Mouse (Mus musculus) forebrain, embryonic 10.5 days (tissue): ENCODE measurements around the gene Zfp335. TPM values are rescaled to one million over a fixed set of nuclear protein-coding genes. Genes with fewer than 3 reads are reported as not detected.
"Not testable (repeated sequence)": the region's sequence is repeated elsewhere in the genome, so short reads cannot be mapped to it uniquely, and the experiment has no call there.

Experiments
- DNase-seq: peaks from one replicate; pipeline ENCODE4 v3.0.0-alpha.2; 2017; ENCODE audit warnings: low spot score; ENCODE audit errors: extremely low spot score
- H3K27ac ChIP-seq: fragments of 300-500 bp; sonication (generic); 2 replicates; pipeline ENCODE4 v1.5.1; 2016; ENCODE audit warnings: mild to moderate bottlenecking
- H3K27me3 ChIP-seq: fragments of 300-500 bp; sonication (generic); 2 replicates; pipeline ENCODE4 v1.6.1; 2016; ENCODE audit warnings: mild to moderate bottlenecking; ENCODE audit not compliant: poor library complexity, severe bottlenecking
- H3K36me3 ChIP-seq: fragments of 300-500 bp; sonication (generic); replicated peaks from 2 replicates; pipeline ENCODE4 v1.6.1; 2016; ENCODE audit warnings: mild to moderate bottlenecking, moderate library complexity
- H3K4me1 ChIP-seq: fragments of 300-500 bp; sonication (generic); 2 replicates; pipeline ENCODE4 v1.6.1; 2016
- H3K4me3 ChIP-seq: fragments of 300-500 bp; sonication (generic); 2 replicates; pipeline ENCODE4 v1.5.1; 2016; ENCODE audit warnings: mild to moderate bottlenecking, moderate library complexity
- H3K9me3 ChIP-seq: fragments of 300-500 bp; sonication (generic); 2 replicates; pipeline ENCODE4 v1.6.1; 2016; ENCODE audit warnings: mild to moderate bottlenecking, moderate library complexity
- WGBS: fragments of 180-500 bp; shearing (Covaris S2); methylation state at CpG from one replicate; pipeline ENCODE4 v1.1.7; 2016; 5-methylcytosine and 5-hydroxymethylcytosine counted together
- polyA plus RNA-seq: library from polyadenylated mRNA; unstranded; fragments of >200 nt; fragmentation: Nextera tagmentation; extraction: Ambion mirVana; gene quantifications from 2 replicates; pipeline ENCODE4 v1.2.1, GENCODE M21; 2016

Zfp335 gene
- polyA plus RNA-seq, 1 experiment from 2014 or later = 16.0 TPM

DNA sequence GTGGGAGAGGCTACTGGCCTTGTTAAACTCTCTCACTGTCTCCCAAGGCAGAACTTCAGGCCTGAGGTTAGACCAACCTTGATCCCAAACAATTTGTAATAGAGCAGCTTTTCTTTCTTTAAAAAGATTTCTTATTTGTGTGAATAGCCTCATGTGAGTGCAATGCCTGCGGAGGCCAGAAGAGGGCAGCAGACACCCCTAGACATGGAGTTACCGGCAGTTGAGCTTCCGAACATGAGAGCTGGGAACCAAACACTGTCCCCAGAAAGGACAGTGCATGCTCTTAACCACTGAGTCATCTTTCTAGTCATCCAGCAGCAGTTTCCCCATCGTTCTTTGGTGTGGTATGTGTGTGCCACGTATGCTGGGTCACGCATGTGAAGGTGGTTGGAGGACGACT is 44.0 kb downstream of the Zfp335 start:
- DNase-seq = no peak
- no peaks in the 10 kb centered on the region for H3K27me3 ChIP-seq
- H3K36me3 ChIP-seq = no peaks in the 10 kb centered on the region
- peaks cover 2% of the 10 kb centered on the region; the same call in 1 of the 2 replicates for H3K4me1 ChIP-seq
- 95% methylated on average over 7 of the region's 7 CpGs for WGBS
- peaks cover 8% of the 10 kb centered on the region; the same call in 1 of the 2 replicates for H3K9me3 ChIP-seq
- H3K4me3 ChIP-seq = no peak overlapping the region
- H3K27ac ChIP-seq = no peak overlapping the region

DNA sequence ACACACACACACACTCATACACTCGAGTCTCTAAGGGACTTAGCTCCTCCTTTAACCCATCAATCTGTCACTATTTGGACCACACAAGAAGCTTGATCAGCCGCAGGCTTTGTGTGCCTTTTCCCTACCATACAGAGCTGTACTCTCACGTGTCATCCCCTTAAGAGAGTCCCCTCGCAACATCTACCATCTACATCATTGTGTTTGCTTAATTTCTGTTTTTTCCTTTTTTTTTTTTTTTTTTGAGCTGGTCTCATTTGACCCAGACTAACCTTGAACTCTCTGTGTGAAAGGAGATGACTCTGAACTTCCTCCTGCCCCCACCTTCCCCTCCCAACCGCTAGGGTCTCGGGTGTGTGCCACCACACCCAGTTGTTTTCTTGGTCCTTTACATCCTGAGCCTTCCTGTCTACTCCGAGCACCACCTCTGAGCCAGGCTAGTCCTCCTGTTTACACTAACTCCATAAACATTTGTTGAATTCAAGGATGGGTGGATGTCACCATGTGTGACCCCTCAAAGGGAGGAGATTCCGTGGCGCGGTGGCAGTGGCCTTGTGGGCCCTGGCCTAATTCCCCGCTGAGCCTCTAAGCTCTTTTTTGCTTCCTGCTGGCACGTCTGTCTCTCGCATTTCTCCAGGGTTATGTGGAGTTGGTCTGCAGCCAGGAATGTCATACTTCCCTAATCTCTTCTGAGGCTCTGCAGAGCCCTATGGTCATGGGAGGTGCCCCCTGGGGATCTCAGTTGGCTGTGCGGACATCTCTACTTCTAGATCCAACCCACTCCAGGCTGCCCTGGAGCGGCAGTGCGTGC is 44.6 kb downstream of the Zfp335 start:
- Histone ChIP-seq H3K4me3 (no peak overlapping the region), H3K27ac (no peak overlapping the region), H3K9me3 (peaks cover 8% of the 10 kb centered on the region; the same call in 1 of the 2 replicates), H3K4me1 (peaks cover 8% of the 10 kb centered on the region), H3K27me3 (no peaks in the 10 kb centered on the region), H3K36me3 (no peaks in the 10 kb centered on the region)
- no peak for DNase-seq
- WGBS = 75% methylated on average over 16 of the region's 16 CpGs

DNA sequence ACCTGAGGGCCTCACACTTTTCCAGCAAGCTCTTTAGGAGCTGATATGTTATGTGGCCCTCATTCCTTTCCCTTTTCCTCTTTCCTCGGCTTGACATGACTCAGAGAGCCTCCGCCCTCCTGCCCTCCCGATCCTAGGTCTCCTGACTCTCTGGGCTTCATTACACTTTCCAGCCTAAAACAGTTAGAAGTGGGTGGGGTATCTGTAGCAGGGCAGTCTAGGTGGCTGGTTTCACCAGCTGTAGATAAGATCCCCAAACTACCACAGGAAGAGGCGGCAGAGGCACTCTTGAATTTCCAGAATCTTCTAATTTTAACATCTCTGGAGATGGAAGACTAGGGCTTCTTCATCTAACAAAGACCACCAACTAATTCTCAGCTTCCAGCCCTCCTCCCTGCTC is 47.0 kb downstream of the Zfp335 start:
- DNase-seq = no peak
- no peak overlapping the region for H3K27ac ChIP-seq
- H3K9me3 ChIP-seq = peaks cover 8% of the 10 kb centered on the region; the same call in 1 of the 2 replicates
- H3K27me3 ChIP-seq = peaks cover 6% of the 10 kb centered on the region
- H3K4me1 ChIP-seq = peaks cover 15% of the 10 kb centered on the region
- no peak overlapping the region for H3K4me3 ChIP-seq
- no peaks in the 10 kb centered on the region for H3K36me3 ChIP-seq
- WGBS = 84% methylated on average over 4 of the region's 4 CpGs

DNA sequence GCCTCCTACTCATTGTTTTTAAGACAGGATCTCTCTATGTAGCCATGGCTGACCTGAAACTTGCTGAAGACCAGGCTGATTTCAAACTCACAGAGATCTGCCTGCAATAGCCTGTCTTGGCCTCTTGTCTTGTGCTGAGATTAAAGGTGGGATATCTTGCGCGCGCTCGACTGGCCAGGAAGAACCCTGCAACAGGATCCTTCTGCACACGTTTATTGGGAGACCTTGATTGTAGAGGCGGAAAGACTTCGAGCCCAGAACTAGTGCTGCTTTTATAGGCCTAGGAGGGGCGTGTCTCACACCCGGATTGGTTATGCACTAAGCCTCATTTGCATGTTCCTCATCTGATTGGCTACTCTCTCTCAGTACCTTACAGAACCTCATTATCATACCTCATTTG is 48.1 kb downstream of the Zfp335 start:
- not testable (repeated sequence) for H3K27ac ChIP-seq, H3K9me3 ChIP-seq, H3K4me3 ChIP-seq, DNase-seq, H3K36me3 ChIP-seq
- WGBS = 94% methylated on average over 8 of the region's 9 CpGs
- Histone ChIP-seq H3K27me3 (peaks cover 17% of the 10 kb centered on the region), H3K4me1 (peaks cover 25% of the 10 kb centered on the region)

DNA sequence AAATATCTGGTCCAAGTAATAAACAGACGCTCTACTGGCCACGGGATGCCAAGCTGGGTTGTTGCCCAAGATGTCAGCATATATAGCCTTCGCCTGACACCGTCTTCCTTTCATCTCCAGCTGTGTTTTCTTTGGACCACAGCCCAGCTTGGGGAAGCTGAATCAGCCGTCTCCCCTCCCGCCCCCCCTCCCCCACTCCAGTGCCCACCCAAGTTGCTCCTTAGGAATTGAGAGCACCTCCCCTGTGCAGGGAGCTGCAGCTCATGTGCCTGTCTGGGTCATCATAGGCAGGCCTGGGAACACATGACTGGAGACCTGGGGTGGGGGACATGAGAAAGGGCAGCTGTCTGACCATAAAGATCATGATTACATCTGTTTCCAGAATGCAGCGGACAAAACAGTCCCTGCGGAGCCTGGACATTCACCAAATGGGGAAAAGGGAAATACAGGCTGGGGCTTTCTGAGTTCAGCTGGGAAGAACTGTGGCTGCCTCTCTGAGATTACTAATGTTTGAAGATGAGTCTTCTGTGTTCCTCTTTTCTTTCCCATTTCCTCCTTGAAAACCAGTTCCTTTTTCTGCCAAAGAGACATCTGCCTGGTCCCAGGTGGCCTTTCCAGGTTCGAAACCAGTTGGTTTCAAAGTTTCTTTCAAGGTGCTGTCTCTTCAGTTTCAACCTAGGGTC is 49.2 kb downstream of the Zfp335 start:
- Histone ChIP-seq H3K4me3 (no peak overlapping the region), H3K9me3 (peaks cover 2% of the 10 kb centered on the region; the same call in 1 of the 2 replicates), H3K4me1 (peaks cover 36% of the 10 kb centered on the region), H3K27ac (0 out of 2 replicates have a peak overlapping the region, but pooled peaks have one; percentile 4), H3K27me3 (peaks cover 28% of the 10 kb centered on the region), H3K36me3 (no peaks in the 10 kb centered on the region)
- WGBS = 59% methylated on average over 9 of the region's 9 CpGs
- DNase-seq = no peak

DNA sequence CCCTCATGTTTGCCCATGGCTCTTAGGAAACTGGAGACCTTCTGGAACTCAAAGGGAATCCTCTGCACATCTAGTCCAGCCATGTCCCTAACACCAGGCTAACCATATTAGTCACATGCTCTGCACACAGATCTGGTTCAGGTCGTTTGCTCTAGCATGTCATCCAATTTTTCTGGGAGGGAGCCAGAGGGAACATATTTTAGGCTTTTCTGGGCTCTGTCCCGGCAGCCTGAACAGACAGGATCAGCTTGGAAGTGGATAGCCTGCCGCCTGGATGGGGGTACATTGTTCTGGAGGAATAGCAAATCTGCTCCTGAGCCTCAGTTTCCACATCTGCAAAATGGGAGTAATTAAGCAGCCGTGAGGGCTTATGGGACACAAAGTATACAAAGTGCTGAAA is 50.5 kb downstream of the Zfp335 start:
- no peaks in the 10 kb centered on the region for H3K36me3 ChIP-seq
- no peak overlapping the region for H3K27ac ChIP-seq
- 83% methylated on average over 4 of the region's 4 CpGs for WGBS
- no peak overlapping the region for H3K4me3 ChIP-seq
- peaks cover 40% of the 10 kb centered on the region for H3K27me3 ChIP-seq
- H3K4me1 ChIP-seq = peaks cover 48% of the 10 kb centered on the region
- H3K9me3 ChIP-seq = no peaks in the 10 kb centered on the region
- no peak for DNase-seq

DNA sequence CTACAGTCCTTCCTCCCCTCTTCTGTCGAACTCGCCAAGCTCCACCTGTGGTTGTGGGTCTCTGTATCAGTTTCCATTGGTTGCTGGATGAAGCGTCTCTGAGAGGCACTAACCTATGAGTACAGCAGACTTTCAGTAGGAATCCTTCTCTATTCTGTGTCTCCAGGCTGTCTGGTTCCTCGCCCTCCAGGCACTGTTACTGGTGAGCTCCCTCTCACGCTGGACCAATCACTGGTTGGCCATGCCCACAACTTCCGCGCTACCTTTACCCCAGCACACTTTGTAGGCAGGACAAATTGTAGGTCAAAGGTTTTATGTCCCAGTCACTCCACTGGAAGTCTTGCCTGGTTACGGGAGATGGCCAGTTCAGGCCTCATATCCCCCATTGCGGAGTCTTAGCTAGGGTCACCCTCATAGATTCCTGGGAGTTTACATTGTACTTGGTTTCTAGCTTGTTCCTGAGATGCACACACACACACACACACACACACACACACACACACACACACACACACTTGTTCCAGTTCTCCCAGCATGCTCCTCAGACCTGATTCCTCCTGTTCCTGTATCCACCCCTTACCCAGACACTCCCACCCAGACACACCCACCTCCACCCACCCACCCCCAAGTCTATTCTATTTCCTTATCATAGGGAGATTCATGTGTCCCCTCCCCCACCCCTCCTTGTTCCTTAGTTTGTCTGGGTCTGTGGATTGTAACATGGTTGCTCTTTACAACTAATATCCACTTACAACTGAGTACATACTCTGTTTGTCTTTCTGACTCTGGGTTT is 51.7 kb downstream of the Zfp335 start:
- WGBS = 61% methylated on average over 9 of the region's 9 CpGs

DNA sequence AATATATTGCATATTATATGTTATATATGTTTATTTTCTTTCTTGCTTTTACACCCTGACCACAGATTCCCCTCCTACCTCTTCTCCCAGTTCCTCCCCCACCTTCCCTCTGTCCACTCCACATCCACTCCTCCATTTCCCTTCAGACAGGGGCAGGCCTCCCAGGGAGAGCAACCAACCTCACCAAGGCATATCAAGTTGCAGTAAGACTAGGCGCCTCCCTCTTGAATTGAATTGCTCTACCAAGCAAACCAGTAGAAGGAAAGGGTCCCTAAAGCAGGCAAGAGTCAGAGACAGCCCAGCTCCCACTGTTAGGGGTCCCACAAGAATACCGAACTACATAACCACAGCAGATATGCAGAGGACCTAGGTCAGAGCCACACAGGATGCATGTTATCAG is 52.4 kb downstream of the Zfp335 start:
- Histone ChIP-seq H3K9me3 (no peaks in the 10 kb centered on the region), H3K36me3 (peaks cover under 1% of the 10 kb centered on the region; the same call in 1 of the 2 replicates), H3K27ac (no peak overlapping the region), H3K4me1 (peaks cover 64% of the 10 kb centered on the region), H3K27me3 (peaks cover 59% of the 10 kb centered on the region), H3K4me3 (no peak overlapping the region)
- no peak for DNase-seq
- 53% methylated on average over 2 of the region's 2 CpGs for WGBS

More for the DNA sequence above, 51.7 kb downstream of the Zfp335 start:
- Histone ChIP-seq H3K9me3 (no peaks in the 10 kb centered on the region), H3K4me1 (peaks cover 61% of the 10 kb centered on the region), H3K36me3 (no peaks in the 10 kb centered on the region), H3K4me3 (no peak overlapping the region), H3K27me3 (peaks cover 53% of the 10 kb centered on the region), H3K27ac (no peak overlapping the region)
- no peak for DNase-seq

DNA sequence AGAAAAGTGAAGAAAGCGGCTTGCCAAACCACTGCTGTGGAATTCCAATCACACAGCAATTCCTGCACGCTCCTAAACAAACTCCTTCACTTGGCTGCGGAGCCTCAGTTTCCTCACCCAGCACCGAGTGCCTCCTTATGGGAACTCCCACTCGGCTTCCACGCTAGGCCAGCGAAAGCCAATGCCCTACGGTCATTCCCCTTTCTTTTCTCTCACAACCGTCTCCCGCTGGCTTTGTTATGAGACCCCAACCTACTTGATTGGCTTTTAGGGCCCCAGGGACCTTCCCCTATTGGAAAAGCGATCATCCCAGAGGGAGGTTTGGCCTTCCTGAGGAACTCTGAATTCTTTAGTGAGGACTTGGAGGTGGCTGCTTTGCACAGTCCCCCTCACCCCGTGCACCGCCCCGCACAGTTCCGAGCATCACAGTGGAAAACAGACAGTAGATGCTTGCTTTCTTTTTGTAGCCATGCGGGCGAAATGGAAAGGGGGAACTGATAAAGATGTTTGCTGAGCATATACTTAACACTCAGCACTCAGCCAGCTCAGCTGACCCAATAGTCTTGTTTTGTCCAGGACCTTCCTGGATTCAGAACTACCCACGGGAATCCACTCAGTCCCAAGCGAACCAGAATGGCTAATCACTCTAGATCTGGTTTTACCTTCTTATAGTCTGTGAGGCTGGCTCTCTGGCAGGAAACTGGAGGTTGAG is 53.6 kb downstream of the Zfp335 start:
- WGBS = 2% methylated on average over 19 of the region's 19 CpGs
- Histone ChIP-seq H3K36me3 (peaks cover 4% of the 10 kb centered on the region; the same call in 1 of the 2 replicates), H3K27me3 (peaks cover 66% of the 10 kb centered on the region), H3K4me1 (peaks cover 64% of the 10 kb centered on the region), H3K9me3 (no peaks in the 10 kb centered on the region), H3K27ac (peak overlapping the region; percentile 83), H3K4me3 (peak overlapping the region; percentile 69)
- DNase-seq = peak; percentile 54

DNA sequence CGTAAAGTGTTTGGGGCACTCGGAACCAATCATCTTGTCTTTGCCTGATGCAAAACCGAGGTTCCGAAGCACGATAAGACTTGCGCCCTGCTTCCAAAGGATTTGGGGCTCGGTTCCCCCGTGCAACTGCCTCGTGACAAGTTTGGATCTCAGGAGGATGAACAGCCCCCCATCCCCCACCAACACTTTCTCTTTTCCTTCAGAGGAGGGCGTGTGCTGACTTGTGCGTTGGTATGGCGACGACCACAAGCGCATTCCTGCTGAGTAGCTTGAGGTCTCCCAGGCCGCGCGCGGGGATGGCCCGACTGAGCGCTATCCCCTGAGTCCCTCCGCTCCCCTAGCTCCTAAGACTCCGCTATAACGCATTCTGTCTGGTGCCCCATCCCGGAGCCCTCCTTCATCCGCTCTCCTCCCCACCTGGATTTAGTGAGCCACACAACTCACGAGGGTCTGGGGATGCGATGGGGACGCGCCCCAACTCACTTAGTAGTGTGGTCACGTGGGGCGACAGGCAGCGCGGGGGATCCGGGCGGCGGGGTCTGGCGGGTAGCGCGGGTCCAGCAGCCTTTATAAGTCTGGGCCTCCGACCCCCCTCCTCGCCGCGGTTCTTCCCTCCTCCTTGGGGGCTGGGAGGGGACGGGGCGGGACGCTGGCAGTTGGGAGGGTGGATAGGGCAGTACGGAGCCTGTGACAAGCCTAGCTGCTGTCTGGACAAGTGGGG is 54.3 kb downstream of the Zfp335 start, which contains the start of gene Pltp:
Gene Pltp (minus strand): TSS at position 611 of the 721 bp plus-strand sequence.
- H3K27ac ChIP-seq = peak within 1 kb of the TSS; percentile 83
- peaks cover 10% of the 10 kb centered on the region for H3K36me3 ChIP-seq
- H3K4me1 ChIP-seq = peaks cover 59% of the 10 kb centered on the region
- under 1% methylated on average over 47 of the region's 47 CpGs for WGBS
- H3K27me3 ChIP-seq = peaks cover 66% of the 10 kb centered on the region
- no peaks in the 10 kb centered on the region for H3K9me3 ChIP-seq
- peak within 1 kb of the TSS; percentile 69 for H3K4me3 ChIP-seq
- DNase-seq = peak; percentile 77

DNA sequence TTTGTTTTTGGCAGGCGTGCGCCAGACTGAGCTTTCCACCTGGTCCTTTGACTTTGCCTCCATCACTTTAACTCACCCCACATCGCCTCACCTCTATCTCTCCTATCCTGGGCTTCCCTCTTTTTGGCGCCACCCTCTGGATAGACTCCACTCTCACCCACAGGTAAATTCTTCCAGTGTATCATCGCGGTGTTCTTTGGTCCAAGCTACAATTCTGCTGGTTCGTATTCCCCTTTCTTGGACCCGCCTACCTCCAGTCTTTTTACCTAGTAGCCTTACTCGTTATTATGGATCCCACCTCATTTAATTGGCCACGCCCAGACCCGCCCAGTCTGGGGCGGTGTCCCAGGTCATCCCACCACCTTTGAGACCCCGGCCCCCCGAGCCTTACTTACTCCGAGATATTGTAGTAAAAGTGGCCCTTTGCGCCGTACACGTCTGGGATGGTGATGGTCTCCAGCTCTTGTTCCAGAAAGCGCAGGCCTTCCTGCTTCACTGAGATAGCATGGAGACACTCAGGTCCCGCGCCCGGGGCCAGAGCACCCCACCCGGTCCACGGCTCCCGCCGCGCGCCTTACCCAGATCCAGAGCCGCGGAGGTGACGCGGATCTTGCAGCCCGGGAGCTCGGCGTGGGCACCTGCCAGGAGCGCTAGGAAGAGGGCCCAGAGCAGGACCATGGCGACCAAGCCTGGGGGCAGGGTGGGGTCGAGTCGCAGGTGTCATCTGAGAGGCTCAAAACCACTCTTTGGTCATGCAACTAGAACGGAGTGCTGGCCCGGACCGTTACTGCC is 55.1 kb downstream of the Zfp335 start:
- peak overlapping the region; percentile 83 for H3K27ac ChIP-seq
- whole genome bisulfite sequencing = under 1% methylated on average over 42 of the region's 42 CpGs

More for the DNA sequence above, 55.1 kb downstream of the Zfp335 start:
- Histone ChIP-seq H3K4me1 (peaks cover 54% of the 10 kb centered on the region), H3K36me3 (peaks cover 17% of the 10 kb centered on the region), H3K4me3 (peak overlapping the region; percentile 69), H3K27me3 (peaks cover 66% of the 10 kb centered on the region), H3K9me3 (no peaks in the 10 kb centered on the region)
- DNase-seq = no peak
